Mouse (Mus musculus) stomach, embryonic 14.5 days (tissue): Measurements from ENCODE around the gene Gpr37. TPM values are rescaled to one million over a fixed set of nuclear protein-coding genes. Genes with fewer than 3 reads are reported as not detected.

Experiments used
- polyA plus RNA-seq: library from polyadenylated mRNA; unstranded; fragments of >200 nt; fragmentation: Nextera tagmentation; extraction: Ambion mirVana; gene quantifications from 2 replicates; pipeline ENCODE4 v1.2.1, GENCODE M21; 2014

The Gpr37 gene
- polyA plus RNA-seq, 1 experiment from 2014 or later, result 2.6 TPM

Other genes starting within 250 kb of the Gpr37 start
- gene Pot1a, start 118.5 kb upstream of the Gpr37 start, polyA plus RNA-seq, result 34.0 and 36.2 TPM in 2 replicates